Mouse (Mus musculus): ENCODE results near the gene 2010300C02Rik. TPM values are rescaled to one million over a fixed set of nuclear protein-coding genes. Genes with fewer than 3 reads are reported as not detected.
"Not testable (repeated sequence)": the region's sequence is repeated elsewhere in the genome, so short reads cannot be mapped to it uniquely, and the experiment has no call there.

Gene 2010300C02Rik
- polyA plus RNA-seq, 1 experiment from 2014 or later = 1.9 TPM

GRCm38 (mm10) chr1:37616569-37616968, 103.3 kb downstream of the 2010300C02Rik start:
- peaks cover 33% of the 10 kb centered on the region for H3K4me1 ChIP-seq
- H3K36me3 ChIP-seq = no peaks in the 10 kb centered on the region
- 31% methylated on average over 4 of the region's 4 CpGs for WGBS
- H3K9me3 ChIP-seq = no peaks in the 10 kb centered on the region
- H3K27me3 ChIP-seq = no peaks in the 10 kb centered on the region
- no peak overlapping the region for H3K4me3 ChIP-seq
- peak; percentile 71; the same call in 1 of the 2 replicates for ATAC-seq (ENCODE audit: insufficient number of reproducible peaks, insufficient read depth, low FRiP score, low TSS enrichment, low read depth)
- H3K27ac ChIP-seq = peak overlapping the region; percentile 51
- H3K9ac ChIP-seq = no peak overlapping the region
- no peak overlapping the region for H3K4me2 ChIP-seq

DNA sequence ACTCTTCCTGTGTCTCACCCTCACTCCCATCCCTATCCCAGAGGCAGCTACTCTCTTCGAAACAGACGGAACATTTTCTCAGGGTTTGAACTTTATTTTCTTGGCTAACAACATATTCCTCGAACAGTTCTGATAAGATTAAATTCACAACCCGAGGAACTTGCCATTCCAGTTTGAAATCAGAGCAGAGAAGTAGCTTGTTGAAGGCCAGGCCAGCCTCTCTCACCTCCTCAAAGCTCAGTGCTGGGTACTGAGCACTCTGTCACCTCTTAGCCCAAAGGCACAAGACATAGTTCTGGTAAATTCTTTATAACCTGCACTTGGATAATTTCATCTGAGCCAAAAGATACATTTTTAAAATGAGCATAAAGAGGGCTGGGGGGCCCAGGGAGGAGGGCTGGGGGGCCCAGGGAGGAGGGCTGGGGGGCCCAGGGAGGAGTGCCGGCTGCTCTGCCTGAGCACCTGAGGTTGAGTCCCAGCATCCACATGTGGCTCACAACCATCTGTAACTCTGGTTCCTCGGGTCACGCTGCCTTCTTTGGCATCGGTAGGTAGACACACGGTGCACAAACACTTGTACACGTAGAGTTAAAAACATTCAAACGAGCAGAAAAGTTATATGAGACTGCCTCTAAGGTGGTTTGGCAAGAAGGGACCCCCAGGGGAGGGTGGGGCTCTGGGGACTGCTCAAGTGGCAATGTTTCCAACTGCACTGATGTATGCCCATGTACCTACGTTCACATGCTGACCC, 104.4 kb downstream of the 2010300C02Rik start:
- Histone ChIP-seq H3K27me3 (no peaks in the 10 kb centered on the region), H3K27ac (peak overlapping the region; percentile 51), H3K36me3 (no peaks in the 10 kb centered on the region), H3K4me2 (no peak overlapping the region), H3K9ac (no peak overlapping the region), H3K9me3 (no peaks in the 10 kb centered on the region), H3K4me3 (no peak overlapping the region), H3K4me1 (peaks cover 33% of the 10 kb centered on the region)
- ATAC-seq (ENCODE audit: insufficient number of reproducible peaks, insufficient read depth, low FRiP score, low TSS enrichment, low read depth) = no peak
- 61% methylated on average over 12 of the region's 12 CpGs for WGBS

DNA sequence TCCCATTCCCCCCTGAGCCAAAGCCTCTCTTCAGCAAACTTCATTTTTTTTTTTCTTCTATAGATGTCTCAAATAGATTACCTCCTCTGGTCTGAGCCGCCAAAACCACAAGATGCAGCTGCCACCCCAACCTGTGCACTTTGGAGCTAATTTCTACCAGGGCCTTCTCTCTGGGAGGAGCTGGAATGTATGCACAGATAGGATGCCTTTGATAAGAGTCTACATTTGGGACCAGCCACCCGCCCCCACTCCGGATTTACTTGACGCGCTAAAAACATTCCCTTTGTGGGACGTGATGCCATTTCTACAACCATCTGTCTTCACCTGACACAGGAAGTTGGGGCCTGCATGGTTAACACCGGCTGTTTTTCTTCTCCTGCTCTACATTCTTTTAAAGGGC, 105.0 kb downstream of the 2010300C02Rik start:
- Histone ChIP-seq H3K27ac (no peak overlapping the region), H3K9me3 (no peaks in the 10 kb centered on the region), H3K9ac (no peak overlapping the region), H3K36me3 (no peaks in the 10 kb centered on the region), H3K4me3 (no peak overlapping the region), H3K27me3 (no peaks in the 10 kb centered on the region), H3K4me1 (peaks cover 33% of the 10 kb centered on the region), H3K4me2 (no peak overlapping the region)
- WGBS = 59% methylated on average over 7 of the region's 7 CpGs
- no peak for ATAC-seq (ENCODE audit: insufficient number of reproducible peaks, insufficient read depth, low FRiP score, low TSS enrichment, low read depth)

GRCm38 (mm10) chr1:37614130-37614529, 105.8 kb downstream of the 2010300C02Rik start:
- Histone ChIP-seq H3K27ac (no peak overlapping the region), H3K4me2 (0 out of 2 replicates have a peak overlapping the region, but pooled peaks have one; percentile 14), H3K27me3 (no peaks in the 10 kb centered on the region), H3K9me3 (no peaks in the 10 kb centered on the region), H3K4me3 (no peak overlapping the region), H3K4me1 (peaks cover 33% of the 10 kb centered on the region), H3K9ac (no peak overlapping the region), H3K36me3 (no peaks in the 10 kb centered on the region)
- 69% methylated on average over 15 of the region's 15 CpGs for WGBS
- ATAC-seq (ENCODE audit: insufficient number of reproducible peaks, insufficient read depth, low FRiP score, low TSS enrichment, low read depth) = no peak

GRCm38 (mm10) chr1:37611032-37611431, 108.9 kb downstream of the 2010300C02Rik start:
- no peak for ATAC-seq (ENCODE audit: insufficient number of reproducible peaks, insufficient read depth, low FRiP score, low TSS enrichment, low read depth)
- 60% methylated on average over 6 of the region's 6 CpGs for WGBS
- no peak overlapping the region for H3K4me3 ChIP-seq
- H3K27ac ChIP-seq = no peak overlapping the region
- no peak overlapping the region for H3K4me2 ChIP-seq
- no peaks in the 10 kb centered on the region for H3K36me3 ChIP-seq
- no peak overlapping the region for H3K9ac ChIP-seq
- H3K27me3 ChIP-seq = no peaks in the 10 kb centered on the region
- H3K4me1 ChIP-seq = peaks cover 22% of the 10 kb centered on the region
- H3K9me3 ChIP-seq = no peaks in the 10 kb centered on the region

DNA sequence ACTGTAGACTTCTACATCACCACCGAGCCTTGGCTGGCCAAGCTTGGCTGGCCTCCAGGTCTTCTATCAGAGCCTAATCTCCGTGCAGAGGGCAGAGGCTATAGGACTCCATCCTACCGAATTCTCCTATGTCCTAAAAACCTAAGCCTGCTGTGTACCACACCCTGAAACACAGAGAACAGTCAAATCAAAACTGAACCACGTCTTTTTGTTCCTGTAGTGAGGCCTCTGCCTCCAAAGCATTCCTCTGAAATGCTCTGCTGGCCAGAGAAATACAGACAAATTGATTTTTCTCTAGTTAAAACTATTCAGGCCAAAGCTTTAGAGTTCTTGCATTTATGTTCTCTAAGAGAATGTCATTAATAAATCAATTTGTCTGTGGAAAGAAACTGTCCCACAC, 109.6 kb downstream of the 2010300C02Rik start:
- H3K9me3 ChIP-seq = no peaks in the 10 kb centered on the region
- H3K36me3 ChIP-seq = no peaks in the 10 kb centered on the region
- no peak for ATAC-seq (ENCODE audit: insufficient number of reproducible peaks, insufficient read depth, low FRiP score, low TSS enrichment, low read depth)
- no peak overlapping the region for H3K27ac ChIP-seq
- H3K4me2 ChIP-seq = no peak overlapping the region
- no peaks in the 10 kb centered on the region for H3K27me3 ChIP-seq
- no peak overlapping the region for H3K4me3 ChIP-seq
- H3K4me1 ChIP-seq = peaks cover 15% of the 10 kb centered on the region
- WGBS = 74% methylated on average over 4 of the region's 4 CpGs
- no peak overlapping the region for H3K9ac ChIP-seq

DNA sequence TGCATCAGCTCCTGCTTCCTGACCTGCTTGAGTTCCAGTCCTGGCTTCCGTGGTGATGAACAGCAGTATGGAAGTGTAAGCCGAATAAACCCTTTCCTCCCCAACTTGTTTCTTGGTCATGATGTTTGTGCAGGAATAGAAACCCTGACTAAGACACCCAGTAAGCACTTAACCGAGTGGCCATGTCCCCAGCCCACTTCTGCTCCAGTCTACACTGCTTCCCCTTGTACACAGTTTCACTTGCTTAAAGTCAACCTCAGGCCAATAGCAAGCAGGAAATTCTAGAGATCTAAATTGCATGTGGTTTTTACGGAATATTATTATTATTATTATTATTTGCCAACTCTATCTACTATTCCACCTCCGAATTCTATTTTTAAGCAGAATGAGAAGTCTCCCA, 114.2 kb downstream of the 2010300C02Rik start:
- not testable (repeated sequence) for H3K27me3 ChIP-seq; H3K9ac ChIP-seq; H3K27ac ChIP-seq; H3K9me3 ChIP-seq; H3K4me3 ChIP-seq; ATAC-seq (ENCODE audit: insufficient number of reproducible peaks, insufficient read depth, low FRiP score, low TSS enrichment, low read depth); H3K4me1 ChIP-seq; H3K4me2 ChIP-seq; H3K36me3 ChIP-seq
- 80% methylated on average over 5 of the region's 5 CpGs for WGBS

DNA sequence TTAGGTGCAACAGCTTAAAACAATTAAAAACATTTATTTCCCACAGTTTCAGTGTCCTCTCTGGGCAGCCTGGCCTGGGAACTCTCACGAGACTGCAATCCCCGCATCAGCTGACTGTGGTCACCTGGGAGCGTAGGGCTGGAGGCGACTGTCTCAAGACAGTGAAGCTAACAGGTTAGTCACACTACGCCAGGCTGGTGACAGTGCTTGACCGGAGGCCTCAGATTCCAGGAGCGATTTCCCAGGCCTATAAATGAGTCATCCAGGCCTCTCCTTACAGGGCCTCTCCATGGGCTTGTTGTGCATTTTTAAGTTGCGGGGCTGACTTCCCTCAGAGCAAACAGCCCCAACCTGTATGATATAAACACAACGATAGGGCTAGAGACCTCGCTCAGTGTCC, 116.7 kb downstream of the 2010300C02Rik start:
- no peak overlapping the region for H3K9ac ChIP-seq
- no peaks in the 10 kb centered on the region for H3K27me3 ChIP-seq
- H3K4me2 ChIP-seq = no peak overlapping the region
- no peaks in the 10 kb centered on the region for H3K4me1 ChIP-seq
- H3K27ac ChIP-seq = no peak overlapping the region
- 91% methylated on average over 10 of the region's 10 CpGs for WGBS
- H3K9me3 ChIP-seq = no peaks in the 10 kb centered on the region
- ATAC-seq (ENCODE audit: insufficient number of reproducible peaks, insufficient read depth, low FRiP score, low TSS enrichment, low read depth) = no peak
- H3K36me3 ChIP-seq = no peaks in the 10 kb centered on the region
- no peak overlapping the region for H3K4me3 ChIP-seq

GRCm38 (mm10) chr1:37602268-37602667, 117.6 kb downstream of the 2010300C02Rik start:
- no peaks in the 10 kb centered on the region for H3K27me3 ChIP-seq
- ATAC-seq (ENCODE audit: insufficient number of reproducible peaks, insufficient read depth, low FRiP score, low TSS enrichment, low read depth) = no peak

DNA sequence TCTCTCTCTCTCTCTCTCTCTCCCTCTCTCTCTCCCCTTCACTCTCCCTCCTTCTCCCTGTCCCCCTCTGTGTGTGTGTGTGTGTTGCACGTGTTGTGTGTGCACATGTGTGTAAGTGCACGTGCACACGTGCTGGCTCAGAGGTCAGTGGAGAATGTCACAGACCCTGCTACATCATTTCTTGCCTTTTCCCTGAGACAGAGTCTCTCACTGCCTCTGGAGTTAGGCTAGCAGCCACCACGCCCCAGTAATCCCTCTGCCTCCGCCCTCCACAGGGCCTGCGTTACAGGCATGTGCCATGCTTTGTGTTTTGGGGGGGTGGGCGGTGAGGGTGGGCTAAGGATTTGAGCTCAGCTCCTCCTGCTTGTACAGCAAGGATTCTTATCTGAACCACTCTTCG, 118.4 kb downstream of the 2010300C02Rik start:
- Histone ChIP-seq H3K9ac (no peak overlapping the region), H3K4me1 (no peaks in the 10 kb centered on the region), H3K9me3 (no peaks in the 10 kb centered on the region), H3K36me3 (no peaks in the 10 kb centered on the region), H3K27ac (no peak overlapping the region), H3K4me3 (no peak overlapping the region), H3K27me3 (no peaks in the 10 kb centered on the region), H3K4me2 (no peak overlapping the region)
- WGBS = 85% methylated on average over 8 of the region's 8 CpGs
- ATAC-seq (ENCODE audit: insufficient number of reproducible peaks, insufficient read depth, low FRiP score, low TSS enrichment, low read depth) = no peak

More at GRCm38 (mm10) chr1:37602268-37602667, 117.6 kb downstream of the 2010300C02Rik start:
- Histone ChIP-seq H3K27ac (no peak overlapping the region), H3K4me1 (no peaks in the 10 kb centered on the region), H3K4me3 (no peak overlapping the region), H3K9me3 (no peaks in the 10 kb centered on the region), H3K36me3 (no peaks in the 10 kb centered on the region), H3K9ac (no peak overlapping the region), H3K4me2 (no peak overlapping the region)
- 88% methylated on average over 4 of the region's 4 CpGs for WGBS

DNA sequence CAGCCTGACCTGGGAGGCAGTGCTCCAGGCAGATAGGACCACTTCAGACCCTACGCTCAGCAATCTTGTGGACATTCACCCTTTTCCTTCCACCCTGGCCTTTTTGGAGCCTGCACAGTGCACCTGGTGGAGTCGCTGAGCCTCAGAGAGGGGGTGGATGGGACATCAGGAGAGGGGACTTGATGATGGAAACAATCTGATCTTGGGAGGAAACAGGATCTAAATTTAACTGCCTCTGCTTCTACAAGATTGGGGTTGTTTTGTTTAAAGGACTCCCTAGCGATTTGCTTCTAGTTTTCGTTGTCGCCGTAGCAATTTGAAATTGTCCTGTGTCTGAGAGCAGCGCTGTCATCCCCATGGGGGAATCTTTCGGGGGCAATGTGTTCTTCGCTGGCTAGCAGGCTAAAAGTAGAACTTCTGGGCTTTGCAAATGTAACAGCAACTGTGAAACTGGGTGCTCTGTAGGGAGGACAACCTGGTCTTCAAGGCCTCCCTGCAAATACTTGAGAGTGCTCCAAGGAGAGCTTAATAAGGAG, 119.2 kb downstream of the 2010300C02Rik start:
- H3K36me3 ChIP-seq = no peaks in the 10 kb centered on the region
- no peak overlapping the region for H3K4me3 ChIP-seq
- no peaks in the 10 kb centered on the region for H3K4me1 ChIP-seq
- no peak overlapping the region for H3K4me2 ChIP-seq
- WGBS = 69% methylated on average over 9 of the region's 9 CpGs
- H3K9ac ChIP-seq = no peak overlapping the region
- H3K27me3 ChIP-seq = no peaks in the 10 kb centered on the region
- no peak for ATAC-seq (ENCODE audit: insufficient number of reproducible peaks, insufficient read depth, low FRiP score, low TSS enrichment, low read depth)
- no peaks in the 10 kb centered on the region for H3K9me3 ChIP-seq
- H3K27ac ChIP-seq = no peak overlapping the region

DNA sequence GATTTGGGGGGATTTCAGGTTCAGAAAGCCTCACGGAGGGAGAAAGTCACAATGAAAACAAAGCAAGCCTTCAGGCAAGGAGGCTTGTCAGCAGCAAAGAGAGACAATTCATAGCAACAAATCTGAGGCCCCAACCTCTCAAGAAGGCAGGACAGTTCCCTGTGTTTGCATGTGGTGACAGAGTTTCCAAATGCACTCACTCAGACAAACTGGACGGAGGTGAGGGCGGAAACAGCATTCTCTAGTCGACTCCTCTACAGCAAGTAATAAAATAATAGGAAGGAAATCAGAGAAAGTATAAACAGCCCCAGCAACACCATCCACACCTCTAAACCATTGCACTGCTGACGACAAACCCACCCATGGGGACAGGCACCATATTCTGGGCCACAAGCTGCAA, 120.9 kb downstream of the 2010300C02Rik start:
- WGBS = 63% methylated on average over 5 of the region's 5 CpGs
- no peak overlapping the region for H3K27ac ChIP-seq
- H3K27me3 ChIP-seq = no peaks in the 10 kb centered on the region
- no peaks in the 10 kb centered on the region for H3K36me3 ChIP-seq
- H3K9ac ChIP-seq = no peak overlapping the region
- ATAC-seq (ENCODE audit: insufficient number of reproducible peaks, insufficient read depth, low FRiP score, low TSS enrichment, low read depth) = no peak
- no peak overlapping the region for H3K4me3 ChIP-seq
- H3K9me3 ChIP-seq = no peaks in the 10 kb centered on the region
- no peak overlapping the region for H3K4me2 ChIP-seq
- no peaks in the 10 kb centered on the region for H3K4me1 ChIP-seq

Measured in embryonic facial prominence, embryonic 13.5 days (tissue).